Mouse (Mus musculus) forebrain, embryonic 10.5 days (tissue): ENCODE results near the gene Pih1d1. TPM values are rescaled to one million over a fixed set of nuclear protein-coding genes. Genes with fewer than 3 reads are reported as not detected.

Experiments
- DNase-seq: peaks from one replicate; pipeline ENCODE4 v3.0.0-alpha.2; 2017; ENCODE audit warnings: low spot score; ENCODE audit errors: extremely low spot score
- H3K27ac ChIP-seq: fragments of 300-500 bp; sonication (generic); 2 replicates; pipeline ENCODE4 v1.5.1; 2016; ENCODE audit warnings: mild to moderate bottlenecking
- H3K27me3 ChIP-seq: fragments of 300-500 bp; sonication (generic); 2 replicates; pipeline ENCODE4 v1.6.1; 2016; ENCODE audit warnings: mild to moderate bottlenecking; ENCODE audit not compliant: poor library complexity, severe bottlenecking
- H3K36me3 ChIP-seq: fragments of 300-500 bp; sonication (generic); replicated peaks from 2 replicates; pipeline ENCODE4 v1.6.1; 2016; ENCODE audit warnings: mild to moderate bottlenecking, moderate library complexity
- H3K4me1 ChIP-seq: fragments of 300-500 bp; sonication (generic); 2 replicates; pipeline ENCODE4 v1.6.1; 2016
- H3K4me3 ChIP-seq: fragments of 300-500 bp; sonication (generic); 2 replicates; pipeline ENCODE4 v1.5.1; 2016; ENCODE audit warnings: mild to moderate bottlenecking, moderate library complexity
- H3K9me3 ChIP-seq: fragments of 300-500 bp; sonication (generic); 2 replicates; pipeline ENCODE4 v1.6.1; 2016; ENCODE audit warnings: mild to moderate bottlenecking, moderate library complexity
- WGBS: fragments of 180-500 bp; shearing (Covaris S2); methylation state at CpG from one replicate; pipeline ENCODE4 v1.1.7; 2016; 5-methylcytosine and 5-hydroxymethylcytosine counted together
- polyA plus RNA-seq: library from polyadenylated mRNA; unstranded; fragments of >200 nt; fragmentation: Nextera tagmentation; extraction: Ambion mirVana; gene quantifications from 2 replicates; pipeline ENCODE4 v1.2.1, GENCODE M21; 2016

The Pih1d1 gene
- polyA plus RNA-seq, 1 experiment from 2014 or later = 98.5 TPM

GRCm38 (mm10) chr7:45181540-45181939, 27.4 kb downstream of the Pih1d1 start:
- Histone ChIP-seq H3K4me3 (peak overlapping the region; percentile 45), H3K36me3 (no peaks in the 10 kb centered on the region), H3K27ac (no peak overlapping the region), H3K27me3 (peaks cover 100% of the 10 kb centered on the region), H3K9me3 (no peaks in the 10 kb centered on the region), H3K4me1 (peaks cover 46% of the 10 kb centered on the region)
- DNase-seq = no peak
- WGBS = 3% methylated on average over 35 of the region's 35 CpGs

GRCm38 (mm10) chr7:45182199-45182601, 28.1 kb downstream of the Pih1d1 start:
- 0% methylated on average over 34 of the region's 34 CpGs for WGBS
- peak overlapping the region; percentile 45 for H3K4me3 ChIP-seq
- H3K27ac ChIP-seq = no peak overlapping the region
- no peaks in the 10 kb centered on the region for H3K9me3 ChIP-seq
- no peaks in the 10 kb centered on the region for H3K36me3 ChIP-seq
- H3K4me1 ChIP-seq = peaks cover 42% of the 10 kb centered on the region
- DNase-seq = peak; percentile 84
- peaks cover 100% of the 10 kb centered on the region for H3K27me3 ChIP-seq

DNA sequence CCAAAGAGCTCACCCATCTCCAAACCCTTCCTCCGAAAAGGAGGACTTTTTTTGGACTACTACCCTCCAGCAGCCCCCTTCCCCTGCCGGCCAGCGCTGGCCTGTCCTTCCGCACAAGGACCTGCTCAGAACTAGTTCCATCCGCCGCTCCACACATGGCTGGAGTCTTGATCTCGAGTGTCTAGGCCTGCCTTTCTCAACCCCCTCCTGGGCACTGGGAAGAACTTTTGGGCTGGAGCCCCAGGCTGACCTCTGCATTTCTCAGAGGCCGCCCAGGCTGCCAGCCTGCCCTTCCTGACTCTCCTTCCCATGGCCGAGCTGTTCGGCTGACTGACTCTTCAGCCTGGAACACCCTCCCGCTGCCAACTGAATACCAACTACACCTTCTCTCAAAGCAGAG, 28.5 kb downstream of the Pih1d1 start:
- no peak for DNase-seq
- H3K36me3 ChIP-seq = no peaks in the 10 kb centered on the region
- no peak overlapping the region for H3K27ac ChIP-seq
- H3K4me1 ChIP-seq = peaks cover 42% of the 10 kb centered on the region
- WGBS = 17% methylated on average over 11 of the region's 11 CpGs
- H3K27me3 ChIP-seq = peaks cover 100% of the 10 kb centered on the region
- peak overlapping the region; percentile 45 for H3K4me3 ChIP-seq
- H3K9me3 ChIP-seq = no peaks in the 10 kb centered on the region

DNA sequence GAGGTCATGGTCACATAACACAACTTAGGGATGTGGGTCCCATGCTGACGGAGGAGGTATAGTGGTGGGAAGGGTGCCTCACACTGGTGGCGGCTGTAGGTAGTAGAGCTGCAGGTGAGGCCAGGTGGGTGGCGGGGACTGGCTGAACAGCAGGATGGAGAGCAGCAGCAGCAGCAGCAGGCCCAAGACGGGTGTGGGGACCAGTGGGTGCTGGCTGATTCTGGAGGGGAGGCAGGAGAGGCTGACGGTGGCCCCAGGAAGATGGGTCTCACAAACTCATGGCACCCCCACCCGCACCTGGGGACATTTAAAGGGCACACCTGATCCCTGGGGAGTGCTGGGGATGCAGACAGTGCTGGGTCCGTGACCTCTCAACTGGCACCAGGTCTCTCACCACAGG, 29.6 kb downstream of the Pih1d1 start:
- H3K9me3 ChIP-seq = no peaks in the 10 kb centered on the region
- WGBS = 67% methylated on average over 7 of the region's 7 CpGs
- H3K4me1 ChIP-seq = peaks cover 42% of the 10 kb centered on the region
- no peak overlapping the region for H3K27ac ChIP-seq
- no peaks in the 10 kb centered on the region for H3K36me3 ChIP-seq
- H3K4me3 ChIP-seq = no peak overlapping the region
- peaks cover 100% of the 10 kb centered on the region for H3K27me3 ChIP-seq
- no peak for DNase-seq

- WGBS = 67% methylated on average over 7 of the region's 7 CpGs
- Histone ChIP-seq H3K27ac (no peak overlapping the region), H3K36me3 (no peaks in the 10 kb centered on the region), H3K27me3 (peaks cover 100% of the 10 kb centered on the region), H3K4me3 (no peak overlapping the region), H3K4me1 (peaks cover 36% of the 10 kb centered on the region), H3K9me3 (no peaks in the 10 kb centered on the region)
- DNase-seq = no peak
These were observed 31.8 kb downstream of the Pih1d1 start for GRCm38 (mm10) chr7:45185921-45186320.

GRCm38 (mm10) chr7:45189600-45189999, 35.5 kb downstream of the Pih1d1 start:
- 64% methylated on average over 16 of the region's 16 CpGs for WGBS

DNA sequence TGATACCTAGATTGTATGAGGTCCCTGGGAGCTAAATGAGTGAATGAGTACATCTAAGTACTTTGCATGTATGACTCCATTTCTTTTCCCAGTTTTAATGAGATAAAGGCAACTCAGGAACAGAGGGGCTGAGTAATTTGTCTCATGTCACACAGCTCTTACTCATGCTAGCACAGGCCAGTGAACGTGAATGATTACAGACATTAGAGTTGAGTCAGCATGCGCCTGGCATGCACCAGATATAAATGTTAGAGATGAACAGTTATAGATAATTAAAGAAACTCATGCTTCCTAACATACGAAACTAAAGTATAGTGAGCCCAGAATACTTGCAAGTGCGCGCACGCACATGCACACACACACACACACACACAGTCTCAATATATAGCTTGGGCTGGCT, 36.1 kb downstream of the Pih1d1 start:
- Histone ChIP-seq H3K36me3 (no peaks in the 10 kb centered on the region), H3K27me3 (peaks cover 83% of the 10 kb centered on the region), H3K4me1 (peaks cover 44% of the 10 kb centered on the region), H3K9me3 (no peaks in the 10 kb centered on the region), H3K4me3 (no peak overlapping the region), H3K27ac (no peak overlapping the region)
- 92% methylated on average over 6 of the region's 6 CpGs for WGBS
- no peak for DNase-seq

More at GRCm38 (mm10) chr7:45189600-45189999, 35.5 kb downstream of the Pih1d1 start:
- DNase-seq = no peak
- Histone ChIP-seq H3K9me3 (no peaks in the 10 kb centered on the region), H3K4me3 (no peak overlapping the region), H3K27me3 (peaks cover 89% of the 10 kb centered on the region), H3K4me1 (peaks cover 42% of the 10 kb centered on the region), H3K27ac (no peak overlapping the region), H3K36me3 (no peaks in the 10 kb centered on the region)

GRCm38 (mm10) chr7:45191161-45191560, 37.1 kb downstream of the Pih1d1 start:
- peaks cover 43% of the 10 kb centered on the region for H3K4me1 ChIP-seq
- no peak for DNase-seq
- H3K9me3 ChIP-seq = no peaks in the 10 kb centered on the region
- 84% methylated on average over 2 of the region's 2 CpGs for WGBS
- no peaks in the 10 kb centered on the region for H3K36me3 ChIP-seq
- no peak overlapping the region for H3K4me3 ChIP-seq
- peaks cover 78% of the 10 kb centered on the region for H3K27me3 ChIP-seq
- H3K27ac ChIP-seq = no peak overlapping the region

- H3K4me3 ChIP-seq = no peak overlapping the region
- WGBS = 30% methylated on average over 8 of the region's 8 CpGs
- peak overlapping the region; percentile 40 for H3K27ac ChIP-seq
- H3K27me3 ChIP-seq = peaks cover 77% of the 10 kb centered on the region
- H3K4me1 ChIP-seq = peaks cover 38% of the 10 kb centered on the region
- no peaks in the 10 kb centered on the region for H3K9me3 ChIP-seq
- no peak for DNase-seq
- H3K36me3 ChIP-seq = no peaks in the 10 kb centered on the region
These were observed 37.8 kb downstream of the Pih1d1 start for GRCm38 (mm10) chr7:45191803-45192363.

DNA sequence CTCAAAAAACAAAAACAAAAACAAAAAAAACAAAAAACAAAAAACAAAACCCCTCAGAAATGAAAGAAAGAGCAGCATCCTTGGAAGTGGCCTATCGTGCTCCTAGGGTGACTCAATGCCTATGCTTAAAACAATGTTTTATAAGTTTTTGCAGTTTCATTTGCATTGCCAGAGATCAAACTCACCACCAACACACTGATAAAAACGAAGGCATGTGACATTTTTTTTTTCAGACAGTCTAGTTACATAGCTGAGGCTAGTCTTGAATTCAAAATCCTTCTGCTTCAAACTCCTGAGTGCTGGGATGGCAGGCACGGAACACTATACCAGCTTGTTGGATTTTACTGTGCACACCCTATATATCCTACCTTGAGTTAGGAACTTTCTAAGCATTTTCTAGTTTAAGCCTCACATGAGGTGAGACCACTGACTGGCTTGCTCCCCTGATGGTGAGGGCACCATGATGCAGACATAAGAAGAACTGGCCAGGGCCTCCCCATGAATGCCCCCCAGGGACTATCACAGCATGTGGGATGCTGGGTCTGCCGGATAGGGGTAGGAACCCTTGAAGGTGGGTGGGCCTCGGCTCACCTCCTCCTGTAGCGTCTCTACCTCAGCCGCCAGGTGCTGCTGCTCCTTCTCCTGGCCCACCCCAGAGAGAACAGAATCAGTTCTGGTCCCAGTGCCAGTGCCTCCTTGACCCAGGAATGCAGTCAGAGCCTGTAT, 38.6 kb downstream of the Pih1d1 start:
- Histone ChIP-seq H3K27ac (no peak overlapping the region), H3K36me3 (no peaks in the 10 kb centered on the region), H3K9me3 (no peaks in the 10 kb centered on the region), H3K27me3 (peaks cover 77% of the 10 kb centered on the region), H3K4me3 (no peak overlapping the region), H3K4me1 (peaks cover 38% of the 10 kb centered on the region)
- WGBS = 88% methylated on average over 7 of the region's 7 CpGs
- DNase-seq = no peak

GRCm38 (mm10) chr7:45193406-45193805, 39.3 kb downstream of the Pih1d1 start:
- H3K4me1 ChIP-seq = peaks cover 41% of the 10 kb centered on the region
- DNase-seq = no peak
- no peaks in the 10 kb centered on the region for H3K9me3 ChIP-seq
- H3K4me3 ChIP-seq = no peak overlapping the region
- H3K27me3 ChIP-seq = peaks cover 71% of the 10 kb centered on the region
- no peak overlapping the region for H3K27ac ChIP-seq
- no peaks in the 10 kb centered on the region for H3K36me3 ChIP-seq
- 60% methylated on average over 5 of the region's 5 CpGs for WGBS

DNA sequence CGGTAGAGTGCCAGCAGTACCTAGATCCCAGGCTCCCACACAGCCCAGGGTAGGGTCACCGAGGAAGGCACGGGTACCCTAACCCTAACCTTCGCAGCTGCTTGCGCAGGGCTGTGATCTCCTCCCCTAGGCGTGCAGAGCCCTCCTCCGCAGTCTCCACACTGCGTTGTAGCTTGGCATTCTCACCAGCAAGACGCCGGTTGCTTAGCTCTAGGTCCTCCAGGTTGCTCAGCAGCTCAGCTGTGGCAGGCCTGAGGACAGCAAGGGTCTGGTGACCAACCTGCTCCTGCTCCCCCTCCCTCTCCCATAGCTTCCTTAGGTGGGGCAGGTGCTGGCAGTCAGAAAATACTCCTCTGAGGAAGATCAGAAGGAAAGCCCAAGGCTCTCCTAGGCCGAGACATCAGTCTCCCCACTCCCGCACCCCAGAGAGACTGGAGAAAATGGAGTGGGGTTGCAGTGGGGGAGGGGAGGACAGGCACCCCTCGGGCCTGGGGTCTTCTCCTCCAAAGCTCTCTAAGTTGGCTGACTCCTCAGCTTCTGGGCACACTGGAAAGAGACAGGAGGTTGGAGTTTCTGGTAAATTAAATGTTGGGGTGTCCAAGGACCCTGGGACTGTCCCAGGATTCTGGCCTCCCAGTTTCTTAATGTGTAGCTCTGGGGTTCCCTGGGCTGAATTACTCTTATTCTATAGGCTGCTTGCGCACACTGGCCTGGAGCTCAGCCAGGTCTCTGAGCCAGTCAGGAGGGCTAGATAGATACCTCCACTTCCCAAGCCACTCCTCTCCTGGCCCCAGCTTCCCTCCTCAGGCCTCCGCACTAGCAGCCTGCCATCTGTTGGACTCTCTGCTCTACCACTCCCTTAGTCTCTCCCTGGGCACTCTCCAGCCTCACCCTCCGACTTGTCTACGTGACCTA, 40.0 kb downstream of the Pih1d1 start:
- DNase-seq = no peak
- no peak overlapping the region for H3K27ac ChIP-seq
- H3K4me3 ChIP-seq = no peak overlapping the region
- H3K4me1 ChIP-seq = peaks cover 45% of the 10 kb centered on the region
- no peaks in the 10 kb centered on the region for H3K36me3 ChIP-seq
- H3K9me3 ChIP-seq = no peaks in the 10 kb centered on the region
- peaks cover 68% of the 10 kb centered on the region for H3K27me3 ChIP-seq
- WGBS = 81% methylated on average over 17 of the region's 17 CpGs
